Mouse (Mus musculus) small intestine, adult 2 months (tissue): ENCODE measurements around the gene Herc1.

Source experiments
- CTCF ChIP-seq: fragments of 200-500 bp; IDR thresholded peaks from 2 replicates; pipeline ENCODE4 v1.5.1; 2012; ENCODE audit warnings: low read depth, mild to moderate bottlenecking, control low read depth, inconsistent platforms, low read length, moderate library complexity, mixed read lengths; ENCODE audit not compliant: insufficient replicate concordance, insufficient read length; ENCODE audit errors: extremely low read depth
- POLR2A ChIP-seq: fragments of 200-500 bp; IDR thresholded peaks from 2 replicates; pipeline ENCODE4 v1.6.1; 2012; ENCODE audit warnings: low read depth, mild to moderate bottlenecking, control low read depth, inconsistent platforms, low read length, moderate library complexity

- no peak for TF ChIP-seq CTCF
- no peak for TF ChIP-seq POLR2A
Measured at GRCm38 (mm10) chr9:66513150-66513549, 162.9 kb downstream of the Herc1 start.
